ENCODE assay signal across 9 mouse cellular contexts in genomic region chr6:115888296-115888695, GRCm38 (mm10). TPM values are rescaled to one million over a fixed set of nuclear protein-coding genes. Genes with fewer than 3 reads are reported as not detected.
DNase-seq lines count a peak whose midpoint lies in the region; ATAC-seq and TF ChIP-seq lines count a peak whose summit lies in the region.
"Had no signal": no experiment of that assay in that cellular context is flagged by ENCODE, and none has a peak within 500 bp of the region (broad histone marks: within the 10 kb centered on the region; RNA-seq: fewer than 3 reads in every experiment).

No protein-coding gene starts in this region.

- peak; percentile 73 for TF ChIP-seq CTCF in heart, adult 2 months (IDR thresholded peaks at IDR 0.05)

- TF ChIP-seq EP300 in heart, adult 2 months (IDR thresholded peaks at IDR 0.05; ENCODE audit: insufficient read depth, low read depth, low read length): no peak

- H3K27ac ChIP-seq in heart, adult 2 months: no peak overlapping the region

- ATAC-seq in erythroblast, adult 5-6 weeks (replicated peaks; ENCODE audit: low FRiP score, poor library complexity, severe bottlenecking): 0 out of 2 replicates have a peak, but pooled peaks have one; percentile 36

- no peaks in the 10 kb centered on the region for H3K27me3 ChIP-seq in heart, adult 2 months (ENCODE audit: control insufficient read depth, insufficient read depth, low read length)

- H3K9ac ChIP-seq in heart, adult 2 months (ENCODE audit: low read depth, low read length): no peak overlapping the region

- H3K79me2 ChIP-seq in heart, adult 2 months (replicated peaks; ENCODE audit: control insufficient read depth, insufficient read depth, low read length): no peaks in the 10 kb centered on the region

- H3K4me1 ChIP-seq in heart, adult 2 months (ENCODE audit: control insufficient read depth, insufficient read depth, low read length): peaks cover 16% of the 10 kb centered on the region

- no peak for TF ChIP-seq POLR2A in heart, adult 2 months (IDR thresholded peaks at IDR 0.05; ENCODE audit: insufficient read depth, low read depth, low read length)

- WGBS in heart, adult 2 months: 97% methylated on average over 3 of the region's 3 CpGs

- no peaks in the 10 kb centered on the region for H3K36me3 ChIP-seq in heart, adult 2 months (ENCODE audit: control insufficient read depth, insufficient read depth, low read length)

- intact Hi-C loops in heart, adult 2 months (cut with DNase I): no loop called here
- intact Hi-C loops in heart, postnatal 14 days (cut with DNase I): no loop called here

- peak in 1 of 2 experiments; percentile 31 for DNase-seq in heart, adult 2 months
- DNase-seq in heart, postnatal 14 days: no peak
- DNase-seq in right cerebral cortex, postnatal 4 days: peak; percentile 41
- DNase-seq in right cerebral cortex, adult 2 months (ENCODE audit: low spot score in 2 of 2): no peak
- DNase-seq in thymus, postnatal 25 days: peak; percentile 55
- no peak for DNase-seq in urinary bladder, postnatal 10 days (ENCODE audit: low spot score)
- no peak for DNase-seq in kidney, adult 8-10 months

- H3K4me3 ChIP-seq in heart, adult 2 months: no peak overlapping the region
- H3K4me3 ChIP-seq: myocyte had no signal

RNA-seq across cellular contexts. Expression of gene Ift122, which starts 35.0 kb away (rescaled TPM):
- total RNA-seq in heart, adult 2 months (2021): 1 to 10 TPM; 6.6 to 7.3 TPM
- 12.8 and 15.2 TPM in 2 replicates for polyA plus RNA-seq in heart, adult 2 months (2012; rRNA removed)
- 10 to 100 TPM; 13.2 to 18.6 TPM for total RNA-seq in heart, postnatal 14 days (2021)
- total RNA-seq in erythroblast, adult 5-6 weeks (2015; ENCODE audit: low replicate concordance): 0.42 TPM in 1 of 2 replicates, not detected in the other
- total RNA-seq in erythroblast, adult 5-6 weeks (2017; ENCODE audit: low replicate concordance): 3.7 TPM in 1 of 2 replicates, not detected in the other

RNA-seq across cellular contexts. Expression of gene Mbd4, which starts 35.1 kb away (rescaled TPM):
- 1 to 10 TPM in 1 of 2 experiments, under 1 TPM in 1; 0.93 to 1.5 TPM for total RNA-seq in heart, adult 2 months (2021)
- polyA plus RNA-seq in heart, adult 2 months (2012; rRNA removed): 1.2 and 1.5 TPM in 2 replicates
- 1 to 10 TPM; 1.7 to 2.1 TPM for total RNA-seq in heart, postnatal 14 days (2021)
- 1.7 and 2.7 TPM in 2 replicates for total RNA-seq in erythroblast, adult 5-6 weeks (2015; ENCODE audit: low replicate concordance)
- total RNA-seq in erythroblast, adult 5-6 weeks (2017; ENCODE audit: low replicate concordance): 9.9 and 13.4 TPM in 2 replicates

RNA-seq across cellular contexts. Expression of gene Rho, which starts 43.3 kb away (rescaled TPM):
- under 1 TPM in 1 of 2 experiments, not detected in 1; 0.23 TPM for total RNA-seq in heart, adult 2 months (2021)
- polyA plus RNA-seq in heart, adult 2 months (2012; rRNA removed): 0.44 and 1.3 TPM in 2 replicates
- total RNA-seq in heart, postnatal 14 days (2021): under 1 TPM; 0.07 to 0.12 TPM
- not detected in 2 replicates for total RNA-seq in erythroblast, adult 5-6 weeks (2015; ENCODE audit: low replicate concordance)
- 0.09 TPM in 1 of 2 replicates, not detected in the other for total RNA-seq in erythroblast, adult 5-6 weeks (2017; ENCODE audit: low replicate concordance)

RNA-seq across cellular contexts. Expression of gene Efcab12, which starts 50.1 kb away (rescaled TPM):
- under 1 TPM; 0.16 to 0.26 TPM for total RNA-seq in heart, adult 2 months (2021)
- polyA plus RNA-seq in heart, adult 2 months (2012; rRNA removed): 0.06 and 0.14 TPM in 2 replicates
- total RNA-seq in heart, postnatal 14 days (2021): under 1 TPM; 0.56 to 0.76 TPM
- not detected in 2 replicates for total RNA-seq in erythroblast, adult 5-6 weeks (2015; ENCODE audit: low replicate concordance)
- not detected in 2 replicates for total RNA-seq in erythroblast, adult 5-6 weeks (2017; ENCODE audit: low replicate concordance)
- polyA plus RNA-seq: myocyte had no signal

RNA-seq across cellular contexts. Expression of gene H1foo, which starts 56.4 kb away (rescaled TPM):
- not detected for total RNA-seq in heart, adult 2 months (2021)
- polyA plus RNA-seq in heart, adult 2 months (2012; rRNA removed): not detected in 2 replicates
- total RNA-seq in heart, postnatal 14 days (2021): not detected
- total RNA-seq in erythroblast, adult 5-6 weeks (2015; ENCODE audit: low replicate concordance): not detected in 2 replicates
- total RNA-seq in erythroblast, adult 5-6 weeks (2017; ENCODE audit: low replicate concordance): not detected in 2 replicates
- polyA plus RNA-seq: myocyte had no signal

Comparison
In these comparisons a context has a peak if more than half of its experiments do, and no peak if none do; other contexts are left out.
1. DNase-seq: peak in right cerebral cortex, postnatal 4 days (single experiment) and thymus, postnatal 25 days (single experiment); none in heart, postnatal 14 days (0 of 2), right cerebral cortex, adult 2 months (0 of 2), urinary bladder, postnatal 10 days (single experiment) and kidney, adult 8-10 months (0 of 2).